Mouse (Mus musculus) heart, postnatal 0 days (tissue): Measurements from ENCODE around the gene Gm1123. TPM values are rescaled to one million over a fixed set of nuclear protein-coding genes. Genes with fewer than 3 reads are reported as not detected.

Experiments used
- ATAC-seq: fragments of 200-750 bp; cut with Nextera tagmentation; 2 replicates; pipeline ENCODE4 v1.8.0; 2017; ENCODE audit warnings: low read depth, moderate number of reproducible peaks, moderate library complexity; ENCODE audit not compliant: insufficient read depth
- DNase-seq: peaks from one replicate; pipeline ENCODE4 v3.0.0-alpha.2; 2016; ENCODE audit warnings: low spot score
- H3K27ac ChIP-seq: fragments of 300-500 bp; sonication (generic); 2 replicates; pipeline ENCODE4 v1.5.1; 2014; ENCODE audit warnings: low read depth, mild to moderate bottlenecking
- H3K27me3 ChIP-seq: fragments of 300-500 bp; sonication (generic); 2 replicates; pipeline ENCODE4 v1.6.1; 2014; ENCODE audit warnings: low read length, mixed read lengths; ENCODE audit not compliant: control insufficient read depth, insufficient read depth
- H3K36me3 ChIP-seq: fragments of 300-500 bp; sonication (generic); replicated peaks from 2 replicates; pipeline ENCODE4 v1.6.1; 2014; ENCODE audit warnings: low read length, mixed read lengths; ENCODE audit not compliant: control insufficient read depth, insufficient read depth
- H3K4me1 ChIP-seq: fragments of 300-500 bp; sonication (generic); 2 replicates; pipeline ENCODE4 v1.6.1; 2014; ENCODE audit warnings: antibody characterized with exemption; ENCODE audit not compliant: control insufficient read depth, insufficient read depth
- H3K4me2 ChIP-seq: fragments of 300-500 bp; sonication (generic); 2 replicates; pipeline ENCODE4 v1.6.1; 2014; ENCODE audit warnings: low read depth, mild to moderate bottlenecking, low read length, moderate library complexity
- H3K4me3 ChIP-seq: fragments of 300-500 bp; sonication (generic); 2 replicates; pipeline ENCODE4 v1.5.1; 2014; ENCODE audit warnings: low read depth, low read length
- H3K9ac ChIP-seq: fragments of 300-500 bp; sonication (generic); replicated peaks from 2 replicates; pipeline ENCODE4 v1.6.1; 2014; ENCODE audit warnings: low read depth, low read length, mixed read lengths
- H3K9me3 ChIP-seq: fragments of 300-500 bp; sonication (generic); replicated peaks from 2 replicates; pipeline ENCODE4 v1.6.1; 2016; ENCODE audit warnings: low read length; ENCODE audit not compliant: control insufficient read depth
- CTCF ChIP-seq: IDR thresholded peaks from 2 replicates; pipeline ENCODE4 v1.5.1; 2016; ENCODE audit warnings: antibody characterized with exemption, control low read depth, low read depth
- EP300 ChIP-seq: IDR thresholded peaks from 2 replicates; pipeline ENCODE4 v1.6.1; 2016; ENCODE audit warnings: antibody characterized with exemption, low read depth
- WGBS: fragments of 180-500 bp; shearing (Covaris S2); extraction: QIAGEN DNeasy Blood & Tissue Kit; methylation state at CpG from one replicate; pipeline ENCODE4 v1.1.7; 2014; 5-methylcytosine and 5-hydroxymethylcytosine counted together
- polyA plus RNA-seq: library from polyadenylated mRNA; unstranded; fragments of >200 nt; fragmentation: Nextera tagmentation; extraction: Ambion mirVana; gene quantifications from 2 replicates; pipeline ENCODE4 v1.2.1, GENCODE M21; 2015
- total RNA-seq: library from RNA; depleted of rRNA; stranded (reverse); fragments of >200 nt; gene quantifications from 2 replicates; pipeline ENCODE4 v1.2.3, GENCODE M21; 2014; ENCODE audit warnings: low replicate concordance; rRNA removed

Gene Gm1123
- total RNA-seq (not detected in 2 replicates), polyA plus RNA-seq (0.07 TPM in 2 replicates)

DNA sequence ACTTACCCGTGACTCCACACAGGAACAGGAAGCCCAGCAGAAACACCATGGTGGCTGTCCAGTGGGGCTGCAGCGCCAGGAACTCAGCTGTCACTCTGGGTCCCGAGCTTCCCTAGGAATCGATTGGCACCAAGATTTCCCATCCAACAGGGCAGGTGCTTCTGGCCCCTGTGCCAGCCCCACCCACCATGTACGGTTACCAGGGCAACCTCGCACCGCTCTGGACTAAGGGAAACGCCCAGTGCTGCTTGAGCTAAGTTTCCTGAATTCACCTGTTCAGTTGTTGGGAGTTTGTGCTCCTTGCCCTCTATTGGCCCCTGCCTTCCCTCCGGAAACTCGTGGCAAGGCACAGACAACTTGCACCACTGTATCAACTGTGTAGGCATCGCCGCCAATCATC is at the start of gene Gm1123:
Gene Gm1123, minus strand, starts transcription at position 141 of the 400 bp plus-strand sequence.
- Histone ChIP-seq H3K36me3 (peaks cover 14% of the 10 kb centered on the region; the same call in 1 of the 2 replicates), H3K27ac (no peak within 1 kb of the TSS), H3K9me3 (no peaks in the 10 kb centered on the region), H3K9ac (no peak within 1 kb of the TSS), H3K4me2 (no peak within 1 kb of the TSS), H3K27me3 (no peaks in the 10 kb centered on the region), H3K4me1 (no peaks in the 10 kb centered on the region), H3K4me3 (no peak within 1 kb of the TSS)
- 78% methylated on average over 12 of the region's 12 CpGs for WGBS
- DNase-seq: no peak
- no peak for ATAC-seq
- TF ChIP-seq EP300: no peak
- TF ChIP-seq CTCF: no peak

DNA sequence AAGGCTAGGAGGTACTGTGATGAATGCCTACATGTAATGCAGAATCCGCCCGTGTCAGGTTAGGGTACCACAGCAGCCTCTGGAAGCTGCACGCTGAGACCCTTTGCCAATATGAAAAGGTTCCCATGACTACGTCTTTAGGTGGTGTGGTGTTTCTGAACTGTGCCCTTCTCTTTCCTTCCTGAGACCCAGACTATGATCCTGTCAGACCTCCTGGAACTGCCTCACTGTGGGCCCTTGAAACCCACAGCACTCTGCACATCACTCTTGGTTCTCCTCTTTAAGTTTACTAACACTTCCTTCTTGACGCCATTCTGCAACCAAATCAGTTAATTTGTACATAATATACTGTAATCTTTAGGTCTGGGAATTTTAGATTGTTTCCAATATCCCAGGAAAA is 46.2 kb upstream of the Gm1123 start:
- DNase-seq (no peak), ATAC-seq (no peak)
- Histone ChIP-seq H3K27ac (no peak overlapping the region), H3K4me1 (no peaks in the 10 kb centered on the region), H3K9ac (no peak overlapping the region), H3K27me3 (no peaks in the 10 kb centered on the region), H3K4me3 (no peak overlapping the region), H3K4me2 (no peak overlapping the region), H3K9me3 (no peaks in the 10 kb centered on the region), H3K36me3 (no peaks in the 10 kb centered on the region)
- 91% methylated on average over 5 of the region's 5 CpGs for WGBS
- TF ChIP-seq EP300 (no peak), CTCF (no peak)

DNA sequence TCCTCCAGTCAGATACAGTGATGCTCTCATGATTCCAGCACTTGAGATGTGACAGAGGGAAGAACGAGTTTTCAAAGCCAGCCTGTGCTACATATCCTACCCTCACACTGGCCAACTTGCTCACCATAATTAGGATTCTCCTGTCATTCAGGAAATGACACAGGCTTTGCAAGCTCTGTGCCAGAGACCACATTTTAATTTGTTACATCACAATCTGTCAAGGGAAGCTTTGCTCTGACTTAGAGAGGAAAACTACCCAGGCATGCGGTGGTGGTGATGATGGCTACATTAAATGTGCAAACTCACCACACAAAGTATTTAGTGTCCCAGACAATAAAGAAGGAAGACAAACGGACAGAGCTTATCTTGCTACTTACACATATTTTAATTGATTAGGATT is 45.8 kb upstream of the Gm1123 start:
- Histone ChIP-seq H3K9me3 (no peaks in the 10 kb centered on the region), H3K27ac (no peak overlapping the region), H3K4me1 (no peaks in the 10 kb centered on the region), H3K4me3 (no peak overlapping the region), H3K4me2 (no peak overlapping the region), H3K27me3 (no peaks in the 10 kb centered on the region), H3K36me3 (no peaks in the 10 kb centered on the region), H3K9ac (no peak overlapping the region)
- 75% methylated on average over 3 of the region's 3 CpGs for WGBS
- no peak for ATAC-seq
- no peak for TF ChIP-seq CTCF
- no peak for TF ChIP-seq EP300
- no peak for DNase-seq

- Histone ChIP-seq H3K36me3 (no peaks in the 10 kb centered on the region), H3K4me2 (no peak overlapping the region), H3K4me3 (no peak overlapping the region), H3K9ac (no peak overlapping the region), H3K4me1 (no peaks in the 10 kb centered on the region), H3K27me3 (no peaks in the 10 kb centered on the region), H3K9me3 (no peaks in the 10 kb centered on the region), H3K27ac (no peak overlapping the region)
- no peak for DNase-seq
- WGBS: 94% methylated on average over 2 of the region's 2 CpGs
- ATAC-seq: no peak
- TF ChIP-seq CTCF (0 out of 2 replicates have a peak, but pooled peaks have one; percentile 3), EP300 (no peak)
These were observed 45.1 kb upstream of the Gm1123 start for GRCm38 (mm10) chr9:99080657-99081056.

DNA sequence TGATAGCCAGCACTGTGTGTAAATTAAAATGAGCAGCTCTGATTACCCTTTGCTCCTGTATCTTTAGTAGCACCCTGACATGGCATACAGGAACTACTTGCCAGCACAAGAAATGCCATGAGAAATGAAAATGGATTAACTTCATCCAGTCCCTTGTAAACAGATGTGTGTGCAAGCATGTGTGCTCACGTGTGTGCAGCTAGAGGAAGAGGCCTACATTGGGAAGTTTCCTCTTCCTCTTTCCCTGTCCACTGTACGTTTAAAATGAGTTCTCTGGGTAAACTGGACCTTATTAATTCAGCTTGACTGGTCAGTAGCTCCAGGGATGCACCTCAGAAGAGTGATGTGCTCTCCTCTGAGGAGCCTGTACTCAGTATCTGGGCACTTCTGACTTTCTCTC is 38.9 kb upstream of the Gm1123 start:
- no peaks in the 10 kb centered on the region for H3K9me3 ChIP-seq
- no peaks in the 10 kb centered on the region for H3K27me3 ChIP-seq
- DNase-seq: no peak
- TF ChIP-seq CTCF: no peak
- TF ChIP-seq EP300: no peak
- H3K27ac ChIP-seq: no peak overlapping the region
- H3K4me3 ChIP-seq: no peak overlapping the region
- peaks cover 5% of the 10 kb centered on the region; the same call in 1 of the 2 replicates for H3K36me3 ChIP-seq
- no peak for ATAC-seq
- 54% methylated on average over 2 of the region's 2 CpGs for WGBS
- H3K9ac ChIP-seq: no peak overlapping the region
- no peak overlapping the region for H3K4me2 ChIP-seq
- no peaks in the 10 kb centered on the region for H3K4me1 ChIP-seq

- H3K4me3 ChIP-seq: no peak overlapping the region
- H3K9me3 ChIP-seq: no peaks in the 10 kb centered on the region
- no peak for DNase-seq
- H3K4me1 ChIP-seq: no peaks in the 10 kb centered on the region
- ATAC-seq: no peak
- H3K27me3 ChIP-seq: no peaks in the 10 kb centered on the region
- no peak overlapping the region for H3K9ac ChIP-seq
- WGBS: 73% methylated on average over 4 of the region's 4 CpGs
- no peak overlapping the region for H3K4me2 ChIP-seq
- no peak overlapping the region for H3K27ac ChIP-seq
- H3K36me3 ChIP-seq: peaks cover 5% of the 10 kb centered on the region; the same call in 1 of the 2 replicates
- TF ChIP-seq EP300 (no peak), CTCF (no peak)
These were observed 37.0 kb upstream of the Gm1123 start for GRCm38 (mm10) chr9:99072538-99072937.
